Mouse (Mus musculus) cortical plate, adult 2 months (tissue): ENCODE measurements around the gene Ifnlr1. TPM values are rescaled to one million over a fixed set of nuclear protein-coding genes. Genes with fewer than 3 reads are reported as not detected.

ENCODE experiments used
- H3K27ac ChIP-seq: fragments of 200-500 bp; 2 replicates; pipeline ENCODE4 v1.5.1; 2012; ENCODE audit warnings: low read length, control low read depth, inconsistent platforms; ENCODE audit not compliant: insufficient read depth
- H3K4me1 ChIP-seq: fragments of 200-500 bp; 2 replicates; pipeline ENCODE4 v1.6.1; 2011; ENCODE audit warnings: low read length; ENCODE audit not compliant: control insufficient read depth, insufficient read depth
- H3K4me3 ChIP-seq: fragments of 200-500 bp; 2 replicates; pipeline ENCODE4 v1.5.1; 2011; ENCODE audit warnings: mild to moderate bottlenecking, low read length, control low read depth; ENCODE audit not compliant: insufficient read depth
- CTCF ChIP-seq: fragments of 200-500 bp; IDR thresholded peaks from 2 replicates; pipeline ENCODE4 v1.5.1; 2011; ENCODE audit warnings: mild to moderate bottlenecking, control low read depth, low read length; ENCODE audit not compliant: insufficient read depth; ENCODE audit errors: extremely low read depth
- POLR2A ChIP-seq: fragments of 200-500 bp; IDR thresholded peaks from 2 replicates; pipeline ENCODE4 v1.6.1; 2011; ENCODE audit warnings: mild to moderate bottlenecking, low read length, control low read depth; ENCODE audit not compliant: insufficient read depth; ENCODE audit errors: extremely low read depth
- polyA plus RNA-seq: library from polyadenylated mRNA; depleted of rRNA; stranded (reverse); fragments of >200 nt; gene quantifications from 2 replicates; pipeline ENCODE4 v1.2.3, GENCODE M21; 2012; rRNA removed

Ifnlr1 gene
- polyA plus RNA-seq, 1 experiment: 0.15 TPM

DNA sequence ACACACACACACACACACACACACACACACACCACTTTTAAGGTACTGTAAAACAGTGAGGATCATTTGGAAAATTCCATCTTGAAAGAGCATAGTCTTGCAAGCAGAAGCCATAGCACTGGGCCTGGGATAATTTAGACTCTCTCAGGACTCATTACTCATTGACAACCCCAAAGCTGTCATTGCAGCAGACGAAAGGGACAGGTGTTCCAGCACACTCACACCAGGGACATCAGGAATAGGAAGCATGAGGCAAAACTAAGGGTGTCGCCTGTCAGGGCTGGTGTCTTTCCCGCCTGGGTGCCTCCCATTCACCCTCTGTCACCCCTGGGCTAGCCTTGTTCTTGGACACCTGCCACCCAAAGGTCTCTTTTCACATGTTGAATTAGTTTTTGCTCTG lies 50.8 kb downstream of the Ifnlr1 start:
- Histone ChIP-seq H3K4me3 (no peak overlapping the region), H3K4me1 (no peaks in the 10 kb centered on the region), H3K27ac (no peak overlapping the region)
- TF ChIP-seq CTCF: no peak
- TF ChIP-seq POLR2A: no peak

DNA sequence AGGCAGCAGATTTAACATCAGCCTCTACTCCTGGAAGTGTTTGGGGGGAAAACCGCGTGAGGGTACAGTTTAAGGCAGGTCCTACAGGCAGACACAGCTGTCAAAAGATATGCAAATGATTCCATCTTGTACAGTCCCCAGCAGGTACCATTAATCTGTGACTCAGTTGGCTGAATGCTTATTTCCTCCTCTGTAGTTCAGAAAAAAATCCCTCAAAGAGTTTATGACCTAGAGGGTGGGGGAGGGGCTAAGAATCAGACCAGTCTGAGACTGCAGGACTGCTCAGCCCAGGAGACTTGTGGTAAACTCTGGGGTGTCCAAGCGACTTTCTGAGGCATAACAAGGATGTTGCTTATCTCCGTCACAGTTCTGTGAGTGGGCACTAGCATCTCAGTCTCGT lies 52.1 kb downstream of the Ifnlr1 start:
- TF ChIP-seq CTCF: no peak
- no peak for TF ChIP-seq POLR2A

DNA sequence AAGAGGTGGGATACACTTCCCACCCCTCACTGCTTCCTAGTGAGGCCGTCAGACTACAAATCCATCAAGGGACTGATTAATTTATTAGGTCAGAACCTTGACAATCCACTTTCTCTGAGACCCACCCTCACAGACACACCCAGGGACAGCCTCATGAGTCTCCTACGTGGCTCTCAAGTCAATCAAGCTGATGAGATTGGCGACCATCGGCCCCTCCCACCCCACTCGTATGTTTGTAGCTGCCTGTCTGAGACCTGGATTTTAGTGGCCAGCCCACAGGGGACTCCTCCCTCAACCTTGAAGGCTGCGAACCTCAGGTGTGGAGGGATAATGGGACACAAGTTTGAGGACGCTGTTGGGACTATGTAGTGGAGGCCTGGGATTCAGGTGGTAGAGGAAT lies 53.1 kb downstream of the Ifnlr1 start:
- TF ChIP-seq CTCF (no peak), POLR2A (no peak)

More for the DNA sequence above, 52.1 kb downstream of the Ifnlr1 start:
- no peaks in the 10 kb centered on the region for H3K4me1 ChIP-seq
- H3K27ac ChIP-seq: no peak overlapping the region
- H3K4me3 ChIP-seq: no peak overlapping the region

DNA sequence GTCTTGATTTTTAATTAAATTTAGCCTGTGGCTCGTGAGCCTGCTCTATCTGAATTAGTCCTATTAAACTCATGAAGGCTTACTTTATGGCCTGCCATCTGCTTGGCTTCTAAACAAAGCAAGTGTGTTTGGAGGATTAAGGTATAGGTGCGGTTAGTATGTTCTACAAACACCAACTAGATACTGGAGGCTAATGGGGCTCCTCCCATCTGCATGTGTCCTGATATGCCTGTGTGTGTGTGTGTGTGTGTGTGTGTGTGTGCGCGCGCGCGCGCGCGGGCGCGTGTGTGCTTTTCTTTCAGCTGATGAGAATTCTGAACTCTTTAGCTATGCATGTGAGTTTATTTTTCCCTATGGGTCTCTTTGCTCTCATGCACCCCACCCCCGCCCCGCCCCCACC lies 53.6 kb downstream of the Ifnlr1 start:
- TF ChIP-seq CTCF: no peak
- TF ChIP-seq POLR2A: no peak
- H3K27ac ChIP-seq: no peak overlapping the region
- H3K4me3 ChIP-seq: no peak overlapping the region
- no peaks in the 10 kb centered on the region for H3K4me1 ChIP-seq

More for the DNA sequence above, 53.1 kb downstream of the Ifnlr1 start:
- no peaks in the 10 kb centered on the region for H3K4me1 ChIP-seq
- H3K27ac ChIP-seq: no peak overlapping the region
- no peak overlapping the region for H3K4me3 ChIP-seq

DNA sequence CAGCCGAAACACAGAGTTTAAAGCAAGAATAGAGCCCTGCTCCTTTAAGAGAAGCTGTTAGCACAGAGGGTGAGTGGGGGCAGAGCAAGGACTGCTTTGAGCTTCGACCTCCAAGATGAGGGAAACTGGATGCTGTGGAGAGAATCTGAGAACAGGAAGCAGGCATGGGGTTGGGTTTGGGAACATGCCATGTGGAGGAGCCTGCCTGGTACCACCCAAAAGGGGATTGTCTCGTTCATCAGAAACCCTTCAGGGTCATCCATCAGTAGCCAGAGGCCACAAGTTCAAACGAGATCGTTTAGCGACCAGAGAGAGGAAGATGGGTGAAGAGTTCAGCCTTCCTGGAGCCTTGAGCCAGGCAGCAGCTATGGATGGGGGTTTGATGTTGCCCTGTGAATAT lies 57.4 kb downstream of the Ifnlr1 start:
- TF ChIP-seq POLR2A (no peak), CTCF (no peak)
- no peaks in the 10 kb centered on the region for H3K4me1 ChIP-seq
- H3K4me3 ChIP-seq: no peak overlapping the region
- H3K27ac ChIP-seq: no peak overlapping the region

DNA sequence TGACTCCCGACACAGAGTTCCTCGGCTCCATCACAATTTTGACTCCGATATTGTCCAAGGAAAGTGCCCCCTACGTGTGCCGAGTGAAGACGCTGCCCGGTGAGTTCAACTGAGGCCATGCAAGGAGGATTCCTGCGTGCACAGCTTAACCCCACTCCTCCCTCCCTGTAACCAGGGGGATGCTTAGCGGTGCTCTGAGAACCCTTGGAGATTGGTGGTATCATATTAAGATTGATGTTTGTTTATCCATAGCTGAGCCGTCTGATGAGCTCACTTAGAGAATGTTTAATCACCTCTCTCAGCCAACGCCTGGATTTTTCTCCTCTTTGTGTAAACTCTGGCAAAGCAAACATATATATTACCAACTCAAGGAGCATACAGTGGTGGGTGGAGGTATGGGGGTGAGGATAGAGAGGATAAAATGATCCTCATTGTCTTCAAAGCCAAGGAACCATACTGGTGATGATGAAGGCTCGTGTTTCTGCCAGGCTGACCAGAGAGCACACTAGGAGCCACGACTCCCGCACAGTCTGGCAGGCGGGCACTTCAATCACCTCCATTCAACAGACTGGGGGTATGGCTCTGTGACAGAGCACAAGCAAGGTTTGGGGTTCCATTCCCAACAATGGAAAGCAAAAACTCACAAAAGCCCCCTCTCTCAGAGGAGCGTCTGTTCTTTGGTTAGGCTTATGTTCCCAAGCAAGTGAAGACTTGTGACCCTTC lies 58.8 kb downstream of the Ifnlr1 start:
- TF ChIP-seq CTCF (no peak), POLR2A (no peak)
- Histone ChIP-seq H3K4me3 (no peak overlapping the region), H3K27ac (no peak overlapping the region), H3K4me1 (no peaks in the 10 kb centered on the region)

DNA sequence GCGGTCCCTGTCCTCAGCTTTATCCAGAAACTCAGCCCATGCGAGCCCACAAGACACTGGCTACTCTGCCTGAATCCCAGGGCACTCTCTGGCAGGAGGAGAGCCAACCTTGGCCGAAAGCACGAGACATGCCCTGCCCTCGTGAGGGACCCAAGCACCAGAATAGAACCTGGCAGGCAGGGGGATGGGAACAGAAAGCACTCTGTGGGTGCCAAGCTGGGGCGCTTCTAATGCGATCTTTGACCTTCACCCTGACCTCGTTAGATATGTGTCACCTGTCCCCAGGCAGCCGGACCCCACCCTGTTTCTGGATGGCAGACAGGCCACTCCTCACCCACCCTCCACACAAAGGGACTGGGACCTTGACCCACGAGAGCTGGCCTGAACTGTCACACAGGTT lies 59.5 kb downstream of the Ifnlr1 start:
- TF ChIP-seq CTCF (no peak), POLR2A (no peak)
- Histone ChIP-seq H3K27ac (no peak overlapping the region), H3K4me1 (no peaks in the 10 kb centered on the region), H3K4me3 (no peak overlapping the region)

DNA sequence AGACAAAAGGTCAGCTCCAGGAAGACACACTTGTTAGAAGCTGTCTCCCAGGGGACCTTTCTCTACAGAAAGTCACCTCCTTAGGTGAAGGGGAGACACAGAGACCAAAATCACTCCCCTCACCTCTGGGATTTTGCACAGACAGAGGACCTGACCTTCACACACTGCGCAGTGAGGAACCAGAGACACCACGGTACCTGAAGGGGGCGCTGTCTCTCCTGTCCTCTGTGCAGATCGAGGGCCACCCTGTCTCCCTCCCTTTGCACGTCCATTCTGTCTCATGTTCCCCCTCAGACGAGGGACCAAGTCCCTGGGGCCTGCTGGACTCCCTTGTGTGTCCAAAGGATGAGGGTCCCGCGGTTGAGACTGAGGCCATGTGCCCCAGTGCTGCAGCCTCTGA lies 64.8 kb downstream of the Ifnlr1 start:
- no peak overlapping the region for H3K4me3 ChIP-seq
- H3K27ac ChIP-seq: no peak overlapping the region
- no peak for TF ChIP-seq POLR2A
- no peak for TF ChIP-seq CTCF
- no peaks in the 10 kb centered on the region for H3K4me1 ChIP-seq

DNA sequence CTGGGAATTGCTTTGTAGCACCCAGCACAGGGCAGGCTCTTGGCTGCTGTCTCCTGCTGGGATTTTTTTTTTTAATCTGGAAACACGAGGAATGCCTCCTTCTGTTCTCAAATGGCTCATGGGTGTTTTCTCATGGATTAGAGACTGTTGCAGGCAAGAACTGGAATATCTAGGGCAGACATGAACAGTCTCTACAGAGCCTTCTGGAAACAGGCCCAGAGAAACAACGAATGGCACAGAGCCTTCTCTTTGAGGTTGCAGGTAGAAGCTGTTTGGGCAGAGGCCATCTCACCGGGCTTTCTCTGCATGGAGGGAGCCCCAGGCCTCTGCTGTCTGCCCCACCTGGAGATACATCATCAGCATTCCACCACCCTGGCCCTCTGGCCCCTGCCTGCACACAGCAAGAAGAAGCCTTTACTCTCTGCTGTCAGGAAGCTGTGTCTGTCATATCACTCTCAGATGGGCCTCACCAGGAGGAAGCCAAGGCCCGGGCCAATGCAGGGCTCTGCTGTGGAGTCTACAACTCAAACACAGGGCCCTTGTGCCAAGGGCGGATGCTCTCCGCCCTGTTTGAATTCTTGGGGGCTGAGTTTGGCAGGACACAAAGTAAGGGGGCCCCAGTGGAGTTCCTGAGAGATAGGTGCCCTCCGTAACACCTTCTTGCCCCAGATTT lies 66.2 kb downstream of the Ifnlr1 start:
- H3K27ac ChIP-seq: no peak overlapping the region
- TF ChIP-seq POLR2A (no peak), CTCF (no peak)
- no peak overlapping the region for H3K4me3 ChIP-seq
- H3K4me1 ChIP-seq: no peaks in the 10 kb centered on the region

DNA sequence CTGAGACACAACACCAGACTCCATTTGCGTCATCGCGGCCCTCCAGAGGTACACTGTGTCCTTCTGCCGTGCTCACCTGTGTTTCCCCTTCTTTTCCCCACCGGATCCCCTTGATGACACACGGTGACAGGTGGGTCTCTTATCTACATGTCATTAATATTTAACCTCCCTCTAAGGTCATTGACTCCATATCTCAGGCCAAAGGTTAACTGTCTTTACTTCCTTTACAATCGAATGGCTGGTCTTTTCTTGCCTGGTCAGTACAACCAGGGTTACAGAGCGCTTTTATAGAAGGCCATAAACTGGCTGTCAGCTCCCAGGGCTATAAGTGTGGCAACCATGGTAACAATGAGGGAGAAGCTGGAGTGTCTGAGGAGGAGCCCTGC lies 66.7 kb downstream of the Ifnlr1 start:
- H3K27ac ChIP-seq: no peak overlapping the region
- no peaks in the 10 kb centered on the region for H3K4me1 ChIP-seq
- no peak overlapping the region for H3K4me3 ChIP-seq
- TF ChIP-seq CTCF (no peak), POLR2A (no peak)

Other genes with a start within 250 kb of the Ifnlr1 start
- gene Stpg1, start 191.5 kb upstream of the Ifnlr1 start, polyA plus RNA-seq: 0.85 and 0.96 TPM in 2 replicates
- gene Nipal3, start 191.2 kb upstream of the Ifnlr1 start, polyA plus RNA-seq: 45.9 and 48.3 TPM in 2 replicates
- 0.72 and 0.77 TPM in 2 replicates for gene Grhl3, start 112.7 kb upstream of the Ifnlr1 start, polyA plus RNA-seq
- 0.04 TPM in 1 of 2 replicates, not detected in the other for gene Il22ra1, start 41.9 kb downstream of the Ifnlr1 start, polyA plus RNA-seq
- 2.2 and 2.5 TPM in 2 replicates for gene Myom3, start 73.4 kb downstream of the Ifnlr1 start, polyA plus RNA-seq
- gene Srsf10, start 169.5 kb downstream of the Ifnlr1 start, polyA plus RNA-seq: 49.1 and 54.7 TPM in 2 replicates
- 55.4 and 61.0 TPM in 2 replicates for gene Pnrc2, start 187.6 kb downstream of the Ifnlr1 start, polyA plus RNA-seq
- gene Cnr2, start 209.1 kb downstream of the Ifnlr1 start, polyA plus RNA-seq: 0.11 and 0.15 TPM in 2 replicates
- gene Fuca1, start 234.4 kb downstream of the Ifnlr1 start, polyA plus RNA-seq: 36.9 and 37.8 TPM in 2 replicates